Mouse (Mus musculus) liver, postnatal 0 days (tissue): ENCODE measurements at regions not wholly inside any gene's neighbourhood (a gene's known extent, or its start where the extent isn't known, plus 50 kb on each side); places are given as distances from the start of the nearest gene placed in this dataset.

ENCODE experiments used
- CTCF ChIP-seq: sonication (generic); IDR thresholded peaks from 2 replicates; pipeline ENCODE4 v1.5.1; 2016; ENCODE audit warnings: antibody characterized with exemption, low read depth
- EP300 ChIP-seq: IDR thresholded peaks from 2 replicates; pipeline ENCODE4 v1.6.1; 2016; ENCODE audit warnings: antibody characterized with exemption, low read depth, mild to moderate bottlenecking

- TF ChIP-seq CTCF (no peak), EP300 (no peak)
Observed at GRCm38 (mm10) chr7:36863745-36864144, 165.8 kb downstream of the Tshz3 start.
